Mouse (Mus musculus) midbrain, embryonic 15.5 days (tissue): ENCODE data around the gene Ankrd22. TPM values are rescaled to one million over a fixed set of nuclear protein-coding genes. Genes with fewer than 3 reads are reported as not detected.
A peak's percentile ranks its signal among the peaks of the same experiment; 100 is the strongest.

ENCODE experiments used
- ATAC-seq: fragments of 200-750 bp; cut with Nextera tagmentation; replicated peaks from 2 replicates; pipeline ENCODE4 v1.8.0; 2017; ENCODE audit warnings: moderate TSS enrichment
- H3K27ac ChIP-seq: fragments of 300-500 bp; sonication (generic); 2 replicates; pipeline ENCODE4 v1.5.1; 2015; ENCODE audit warnings: mild to moderate bottlenecking, inconsistent platforms
- H3K27me3 ChIP-seq: fragments of 300-500 bp; sonication (generic); replicated peaks from 2 replicates; pipeline ENCODE4 v1.6.1; 2015; ENCODE audit warnings: inconsistent platforms
- H3K36me3 ChIP-seq: fragments of 300-500 bp; sonication (generic); replicated peaks from 2 replicates; pipeline ENCODE4 v1.6.1; 2015; ENCODE audit warnings: inconsistent platforms
- H3K4me1 ChIP-seq: fragments of 300-500 bp; sonication (generic); 2 replicates; pipeline ENCODE4 v1.6.1; 2015; ENCODE audit warnings: inconsistent platforms
- H3K4me2 ChIP-seq: fragments of 300-500 bp; sonication (generic); 2 replicates; pipeline ENCODE4 v1.6.1; 2015; ENCODE audit warnings: inconsistent platforms, mild to moderate bottlenecking, moderate library complexity
- H3K4me3 ChIP-seq: fragments of 300-500 bp; sonication (generic); 2 replicates; pipeline ENCODE4 v1.5.1; 2015; ENCODE audit warnings: mild to moderate bottlenecking, inconsistent platforms
- H3K9ac ChIP-seq: fragments of 300-500 bp; sonication (generic); 2 replicates; pipeline ENCODE4 v1.6.1; 2015; ENCODE audit warnings: mild to moderate bottlenecking, inconsistent platforms
- H3K9me3 ChIP-seq: fragments of 300-500 bp; sonication (generic); 2 replicates; pipeline ENCODE4 v1.6.1; 2016; ENCODE audit warnings: inconsistent platforms
- WGBS: fragments of 180-500 bp; shearing (Covaris S2); methylation state at CpG from one replicate; pipeline ENCODE4 v1.1.7; 2015; ENCODE audit warnings: mixed read lengths; 5-methylcytosine and 5-hydroxymethylcytosine counted together
- polyA plus RNA-seq: library from polyadenylated mRNA; unstranded; fragments of >200 nt; fragmentation: Nextera tagmentation; extraction: Ambion mirVana; gene quantifications from 2 replicates; pipeline ENCODE4 v1.2.1, GENCODE M21; 2015

Ankrd22 gene
- polyA plus RNA-seq, 1 experiment from 2014 or later, result 0.12 TPM

- H3K9ac ChIP-seq, result no peak overlapping the region
- WGBS, result 100% methylated on average over 1 of the region's 1 CpGs
Measured at GRCm38 (mm10) chr19:34198066-34198465, 32.2 kb upstream of the Ankrd22 start.

GRCm38 (mm10) chr19:34195031-34195430, 29.2 kb upstream of the Ankrd22 start:
- H3K9ac ChIP-seq, result no peak overlapping the region
- no peak for ATAC-seq
- no peaks in the 10 kb centered on the region for H3K36me3 ChIP-seq
- no peak overlapping the region for H3K4me2 ChIP-seq
- H3K27me3 ChIP-seq, result no peaks in the 10 kb centered on the region
- H3K4me1 ChIP-seq, result peaks cover 9% of the 10 kb centered on the region; the same call in 1 of the 2 replicates
- 81% methylated on average over 2 of the region's 2 CpGs for WGBS
- H3K4me3 ChIP-seq, result no peak overlapping the region
- no peaks in the 10 kb centered on the region for H3K9me3 ChIP-seq
- H3K27ac ChIP-seq, result no peak overlapping the region

More at GRCm38 (mm10) chr19:34198066-34198465, 32.2 kb upstream of the Ankrd22 start:
- Histone ChIP-seq H3K4me2 (no peak overlapping the region), H3K36me3 (no peaks in the 10 kb centered on the region), H3K9me3 (no peaks in the 10 kb centered on the region), H3K27me3 (no peaks in the 10 kb centered on the region), H3K27ac (no peak overlapping the region), H3K4me3 (no peak overlapping the region), H3K4me1 (peaks cover 6% of the 10 kb centered on the region; the same call in 1 of the 2 replicates)
- no peak for ATAC-seq

- no peak for ATAC-seq
- Histone ChIP-seq H3K9me3 (no peaks in the 10 kb centered on the region), H3K27ac (no peak overlapping the region), H3K4me2 (peak overlapping the region; percentile 90), H3K36me3 (no peaks in the 10 kb centered on the region), H3K4me3 (no peak overlapping the region), H3K4me1 (peaks cover 9% of the 10 kb centered on the region; the same call in 1 of the 2 replicates), H3K9ac (no peak overlapping the region), H3K27me3 (0 out of 2 replicates have a peak, but pooled peaks cover 2% of the 10 kb centered on the region)
- 82% methylated on average over 6 of the region's 6 CpGs for WGBS
Measured at GRCm38 (mm10) chr19:34194132-34194745, 28.4 kb upstream of the Ankrd22 start.

- Histone ChIP-seq H3K27ac (no peak overlapping the region), H3K27me3 (0 out of 2 replicates have a peak, but pooled peaks cover 3% of the 10 kb centered on the region), H3K36me3 (no peaks in the 10 kb centered on the region), H3K4me1 (peaks cover 9% of the 10 kb centered on the region; the same call in 1 of the 2 replicates), H3K4me2 (peak overlapping the region; percentile 90), H3K4me3 (peak overlapping the region; percentile 62), H3K9me3 (no peaks in the 10 kb centered on the region), H3K9ac (no peak overlapping the region)
- WGBS, result 50% methylated on average over 9 of the region's 9 CpGs
- no peak for ATAC-seq
Measured at GRCm38 (mm10) chr19:34193683-34194082, 27.8 kb upstream of the Ankrd22 start.

GRCm38 (mm10) chr19:34193149-34193548, 27.3 kb upstream of the Ankrd22 start:
- H3K9me3 ChIP-seq, result no peaks in the 10 kb centered on the region
- 6% methylated on average over 9 of the region's 9 CpGs for WGBS
- H3K4me3 ChIP-seq, result peak overlapping the region; percentile 62
- H3K27me3 ChIP-seq, result 0 out of 2 replicates have a peak, but pooled peaks cover 3% of the 10 kb centered on the region
- H3K4me1 ChIP-seq, result peaks cover 9% of the 10 kb centered on the region; the same call in 1 of the 2 replicates
- no peak overlapping the region for H3K27ac ChIP-seq
- peak overlapping the region; percentile 19; the same call in 1 of the 2 replicates for H3K9ac ChIP-seq
- peak; percentile 30; the same call in 1 of the 2 replicates for ATAC-seq
- peak overlapping the region; percentile 90 for H3K4me2 ChIP-seq
- H3K36me3 ChIP-seq, result no peaks in the 10 kb centered on the region

- H3K27me3 ChIP-seq, result 0 out of 2 replicates have a peak, but pooled peaks cover 3% of the 10 kb centered on the region
- peak within 1 kb of the TSS; percentile 79 for H3K27ac ChIP-seq
- H3K4me1 ChIP-seq, result peaks cover 9% of the 10 kb centered on the region; the same call in 1 of the 2 replicates
- under 1% methylated on average over 62 of the region's 62 CpGs for WGBS
- H3K4me2 ChIP-seq, result peak within 1 kb of the TSS; percentile 90
- peak within 1 kb of the TSS; percentile 79 for H3K9ac ChIP-seq
- peak within 1 kb of the TSS; percentile 62 for H3K4me3 ChIP-seq
- peak; percentile 88 for ATAC-seq
- H3K36me3 ChIP-seq, result no peaks in the 10 kb centered on the region
- H3K9me3 ChIP-seq, result no peaks in the 10 kb centered on the region
Measured at GRCm38 (mm10) chr19:34192008-34192963, 26.4 kb upstream of the Ankrd22 start, which contains the start of gene Stambpl1. Stambpl1 (plus strand) TSS chr19:34192229.

- ATAC-seq, result peak; percentile 70
- H3K4me3 ChIP-seq, result peak overlapping the region; percentile 62
- H3K4me1 ChIP-seq, result peaks cover 9% of the 10 kb centered on the region; the same call in 1 of the 2 replicates
- H3K27ac ChIP-seq, result peak overlapping the region; percentile 79
- peak overlapping the region; percentile 90 for H3K4me2 ChIP-seq
- H3K9ac ChIP-seq, result peak overlapping the region; percentile 79
- no peaks in the 10 kb centered on the region for H3K9me3 ChIP-seq
- H3K27me3 ChIP-seq, result 0 out of 2 replicates have a peak, but pooled peaks cover 3% of the 10 kb centered on the region
- no peaks in the 10 kb centered on the region for H3K36me3 ChIP-seq
- 10% methylated on average over 10 of the region's 10 CpGs for WGBS
Measured at GRCm38 (mm10) chr19:34191645-34192007, 25.8 kb upstream of the Ankrd22 start.

- Histone ChIP-seq H3K27ac (no peak overlapping the region), H3K4me1 (peaks cover 2% of the 10 kb centered on the region; the same call in 1 of the 2 replicates), H3K36me3 (no peaks in the 10 kb centered on the region), H3K4me2 (no peak overlapping the region), H3K27me3 (0 out of 2 replicates have a peak, but pooled peaks cover 3% of the 10 kb centered on the region), H3K4me3 (no peak overlapping the region), H3K9me3 (no peaks in the 10 kb centered on the region), H3K9ac (no peak overlapping the region)
- 91% methylated on average over 4 of the region's 4 CpGs for WGBS
- ATAC-seq, result no peak
Measured at GRCm38 (mm10) chr19:34186845-34187244, 21.0 kb upstream of the Ankrd22 start.

GRCm38 (mm10) chr19:34182490-34182889, 16.6 kb upstream of the Ankrd22 start:
- H3K9ac ChIP-seq, result no peak overlapping the region
- H3K36me3 ChIP-seq, result no peaks in the 10 kb centered on the region
- no peak overlapping the region for H3K4me3 ChIP-seq
- H3K9me3 ChIP-seq, result no peaks in the 10 kb centered on the region
- H3K27me3 ChIP-seq, result no peaks in the 10 kb centered on the region
- H3K4me2 ChIP-seq, result no peak overlapping the region
- no peak overlapping the region for H3K27ac ChIP-seq
- WGBS, result 62% methylated on average over 5 of the region's 5 CpGs
- H3K4me1 ChIP-seq, result no peaks in the 10 kb centered on the region
- ATAC-seq, result no peak

- no peak overlapping the region for H3K9ac ChIP-seq
- no peak overlapping the region for H3K4me3 ChIP-seq
- 91% methylated on average over 3 of the region's 3 CpGs for WGBS
- no peak overlapping the region for H3K4me2 ChIP-seq
- ATAC-seq, result no peak
- H3K4me1 ChIP-seq, result no peaks in the 10 kb centered on the region
- no peaks in the 10 kb centered on the region for H3K27me3 ChIP-seq
- H3K36me3 ChIP-seq, result no peaks in the 10 kb centered on the region
- H3K27ac ChIP-seq, result no peak overlapping the region
- no peaks in the 10 kb centered on the region for H3K9me3 ChIP-seq
Measured at GRCm38 (mm10) chr19:34181234-34181633, 15.4 kb upstream of the Ankrd22 start.

- Histone ChIP-seq H3K36me3 (no peaks in the 10 kb centered on the region), H3K9me3 (no peaks in the 10 kb centered on the region), H3K4me1 (no peaks in the 10 kb centered on the region), H3K9ac (no peak overlapping the region), H3K27me3 (no peaks in the 10 kb centered on the region), H3K4me2 (no peak overlapping the region), H3K27ac (no peak overlapping the region), H3K4me3 (no peak overlapping the region)
- no peak for ATAC-seq
- WGBS, result 89% methylated on average over 2 of the region's 2 CpGs
Measured at GRCm38 (mm10) chr19:34180316-34180715, 14.5 kb upstream of the Ankrd22 start.

GRCm38 (mm10) chr19:34179136-34179535, 13.3 kb upstream of the Ankrd22 start:
- Histone ChIP-seq H3K4me2 (no peak overlapping the region), H3K9ac (no peak overlapping the region), H3K4me1 (no peaks in the 10 kb centered on the region), H3K9me3 (no peaks in the 10 kb centered on the region), H3K27ac (no peak overlapping the region), H3K4me3 (no peak overlapping the region), H3K36me3 (no peaks in the 10 kb centered on the region), H3K27me3 (no peaks in the 10 kb centered on the region)
- ATAC-seq, result no peak
- WGBS, result 96% methylated on average over 4 of the region's 4 CpGs
